Mouse (Mus musculus) cerebellum, adult 2 months (tissue): ENCODE measurements around the gene D030056L22Rik. TPM values are rescaled to one million over a fixed set of nuclear protein-coding genes. Genes with fewer than 3 reads are reported as not detected.

Source experiments
- DNase-seq, 2 experiments: peaks; one replicate each; pipeline ENCODE4 v3.0.0; 2021
- H3K27ac ChIP-seq: fragments of 200-500 bp; 2 replicates; pipeline ENCODE4 v1.5.1; 2012; ENCODE audit warnings: low read length, control low read depth, inconsistent platforms; ENCODE audit not compliant: insufficient read depth
- H3K27me3 ChIP-seq: fragments of 200-500 bp; 2 replicates; pipeline ENCODE4 v1.6.1; 2012; ENCODE audit warnings: inconsistent platforms, mild to moderate bottlenecking, low read length, moderate library complexity; ENCODE audit not compliant: control insufficient read depth, insufficient read depth
- H3K4me1 ChIP-seq: fragments of 200-500 bp; 2 replicates; pipeline ENCODE4 v1.6.1; 2011; ENCODE audit warnings: low read length; ENCODE audit not compliant: control insufficient read depth, insufficient read depth
- H3K4me3 ChIP-seq: fragments of 200-500 bp; replicated peaks from 2 replicates; pipeline ENCODE3; 2011; ENCODE audit warnings: mild to moderate bottlenecking, low read depth, low read length, control low read depth; ENCODE audit not compliant: insufficient read depth
- CTCF ChIP-seq: fragments of 200-500 bp; IDR thresholded peaks from 2 replicates; pipeline ENCODE4 v1.5.1; 2011; ENCODE audit warnings: low read depth, mild to moderate bottlenecking, control low read depth, low read length, moderate library complexity, borderline replicate concordance; ENCODE audit not compliant: insufficient read depth
- POLR2A ChIP-seq: fragments of 200-500 bp; IDR thresholded peaks from 2 replicates; pipeline ENCODE4 v1.6.1; 2011; ENCODE audit warnings: low read length, control low read depth, borderline replicate concordance; ENCODE audit not compliant: insufficient read depth
- WGBS: fragments of 180-500 bp; shearing (Covaris S2); methylation state at CpG from one replicate; pipeline ENCODE4 v1.1.7; 2018; 5-methylcytosine and 5-hydroxymethylcytosine counted together
- polyA plus RNA-seq: library from polyadenylated mRNA; depleted of rRNA; stranded (reverse); fragments of >200 nt; gene quantifications from 2 replicates; pipeline ENCODE4 v1.2.3, GENCODE M21; 2012; rRNA removed

Gene D030056L22Rik
- polyA plus RNA-seq, 1 experiment, result 28.8 TPM

- no peaks in the 10 kb centered on the region for H3K27me3 ChIP-seq
- DNase-seq, result no peak
- no peak overlapping the region for H3K27ac ChIP-seq
- no peak overlapping the region for H3K4me3 ChIP-seq
- H3K4me1 ChIP-seq, result no peaks in the 10 kb centered on the region
- TF ChIP-seq POLR2A (no peak), CTCF (no peak)
- WGBS, result 32% methylated on average over 9 of the region's 9 CpGs
Observed at GRCm38 (mm10) chr19:18758916-18759315, 45.9 kb downstream of the D030056L22Rik start.

GRCm38 (mm10) chr19:18766399-18766798, 53.4 kb downstream of the D030056L22Rik start:
- no peak overlapping the region for H3K27ac ChIP-seq
- TF ChIP-seq POLR2A, result no peak
- TF ChIP-seq CTCF, result no peak
- WGBS, result 88% methylated on average over 5 of the region's 5 CpGs
- no peak for DNase-seq
- H3K4me3 ChIP-seq, result no peak overlapping the region
- no peaks in the 10 kb centered on the region for H3K27me3 ChIP-seq
- H3K4me1 ChIP-seq, result no peaks in the 10 kb centered on the region

Other genes starting within 250 kb of the D030056L22Rik start
- gene Ostf1, start 81.4 kb upstream of the D030056L22Rik start, polyA plus RNA-seq, result 26.4 and 29.0 TPM in 2 replicates
- 10.7 and 10.8 TPM in 2 replicates for gene Nmrk1, start 81.2 kb upstream of the D030056L22Rik start, polyA plus RNA-seq
- 7.7 and 8.2 TPM in 2 replicates for gene Carnmt1, start 42.4 kb upstream of the D030056L22Rik start, polyA plus RNA-seq
- gene Trpm6, start 36.8 kb downstream of the D030056L22Rik start, polyA plus RNA-seq, result 0.30 and 0.34 TPM in 2 replicates